Mouse (Mus musculus): ENCODE results near the gene Ubp1. TPM values are rescaled to one million over a fixed set of nuclear protein-coding genes. Genes with fewer than 3 reads are reported as not detected.

Gene Ubp1
- polyA plus RNA-seq, 1 experiment from 2014 or later: 14.7 TPM

- no peaks in the 10 kb centered on the region for H3K27me3 ChIP-seq (replicated peaks; ENCODE audit: control insufficient read depth, insufficient read depth, low read length)
- 92% methylated on average over 5 of the region's 5 CpGs for WGBS
- TF ChIP-seq CTCF (IDR thresholded peaks at IDR 0.05; ENCODE audit: low read depth): no peak
- H3K27ac ChIP-seq (ENCODE audit: low read depth, low read length): no peak overlapping the region
- ATAC-seq: no peak
- no peaks in the 10 kb centered on the region for H3K9me3 ChIP-seq (ENCODE audit: control insufficient read depth)
- H3K9ac ChIP-seq (ENCODE audit: low read depth, low read length): no peak overlapping the region
- H3K4me2 ChIP-seq (replicated peaks; ENCODE audit: low read depth): no peak overlapping the region
- H3K36me3 ChIP-seq (ENCODE audit: control insufficient read depth, insufficient read depth): 0 out of 2 replicates have a peak, but pooled peaks cover 6% of the 10 kb centered on the region
- no peaks in the 10 kb centered on the region for H3K4me1 ChIP-seq (replicated peaks; ENCODE audit: control insufficient read depth, insufficient read depth, low read length)
- H3K4me3 ChIP-seq (ENCODE audit: low read depth, low read length): no peak overlapping the region
Measured at GRCm38 (mm10) chr9:113924883-113925282, 5.9 kb upstream of the Ubp1 start.

- no peak for ATAC-seq
- no peaks in the 10 kb centered on the region for H3K36me3 ChIP-seq (ENCODE audit: control insufficient read depth, insufficient read depth)
- no peak overlapping the region for H3K9ac ChIP-seq (ENCODE audit: low read depth, low read length)
- H3K4me3 ChIP-seq (ENCODE audit: low read depth, low read length): no peak overlapping the region
- TF ChIP-seq CTCF (IDR thresholded peaks at IDR 0.05; ENCODE audit: low read depth): no peak
- no peak overlapping the region for H3K4me2 ChIP-seq (replicated peaks; ENCODE audit: low read depth)
- peaks cover 3% of the 10 kb centered on the region for H3K4me1 ChIP-seq (replicated peaks; ENCODE audit: control insufficient read depth, insufficient read depth, low read length)
- no peaks in the 10 kb centered on the region for H3K9me3 ChIP-seq (ENCODE audit: control insufficient read depth)
- 82% methylated on average over 4 of the region's 4 CpGs for WGBS
- no peak overlapping the region for H3K27ac ChIP-seq (ENCODE audit: low read depth, low read length)
- H3K27me3 ChIP-seq (replicated peaks; ENCODE audit: control insufficient read depth, insufficient read depth, low read length): no peaks in the 10 kb centered on the region
Measured at GRCm38 (mm10) chr9:113928591-113928990, 2.1 kb upstream of the Ubp1 start.

GRCm38 (mm10) chr9:113929676-113930075 is 1.1 kb upstream of the Ubp1 start:
- Histone ChIP-seq H3K9ac (ENCODE audit: low read depth, low read length) (no peak overlapping the region), H3K4me1 (replicated peaks; ENCODE audit: control insufficient read depth, insufficient read depth, low read length) (peaks cover 6% of the 10 kb centered on the region), H3K9me3 (ENCODE audit: control insufficient read depth) (no peaks in the 10 kb centered on the region), H3K27me3 (replicated peaks; ENCODE audit: control insufficient read depth, insufficient read depth, low read length) (no peaks in the 10 kb centered on the region), H3K4me3 (ENCODE audit: low read depth, low read length) (no peak overlapping the region), H3K36me3 (ENCODE audit: control insufficient read depth, insufficient read depth) (no peaks in the 10 kb centered on the region), H3K27ac (ENCODE audit: low read depth, low read length) (no peak overlapping the region), H3K4me2 (replicated peaks; ENCODE audit: low read depth) (no peak overlapping the region)
- 49% methylated on average over 1 of the region's 1 CpGs for WGBS
- no peak for TF ChIP-seq CTCF (IDR thresholded peaks at IDR 0.05; ENCODE audit: low read depth)
- no peak for ATAC-seq

GRCm38 (mm10) chr9:113931375-113932099 is 803 bp downstream of the Ubp1 start:
- H3K27me3 ChIP-seq (replicated peaks; ENCODE audit: control insufficient read depth, insufficient read depth, low read length): no peaks in the 10 kb centered on the region
- ATAC-seq: peak; percentile 12
- under 1% methylated on average over 68 of the region's 91 CpGs for WGBS
- H3K4me1 ChIP-seq (replicated peaks; ENCODE audit: control insufficient read depth, insufficient read depth, low read length): peaks cover 6% of the 10 kb centered on the region
- H3K36me3 ChIP-seq (ENCODE audit: control insufficient read depth, insufficient read depth): no peaks in the 10 kb centered on the region
- TF ChIP-seq CTCF (IDR thresholded peaks at IDR 0.05; ENCODE audit: low read depth): no peak
- H3K27ac ChIP-seq (ENCODE audit: low read depth, low read length): peak overlapping the region; percentile 91
- peak overlapping the region; percentile 94 for H3K9ac ChIP-seq (ENCODE audit: low read depth, low read length)
- H3K4me3 ChIP-seq (ENCODE audit: low read depth, low read length): peak overlapping the region; percentile 88
- H3K4me2 ChIP-seq (replicated peaks; ENCODE audit: low read depth): peak overlapping the region; percentile 93
- no peaks in the 10 kb centered on the region for H3K9me3 ChIP-seq (ENCODE audit: control insufficient read depth)

GRCm38 (mm10) chr9:113932100-113932470 is 1.4 kb downstream of the Ubp1 start:
- Histone ChIP-seq H3K27me3 (replicated peaks; ENCODE audit: control insufficient read depth, insufficient read depth, low read length) (no peaks in the 10 kb centered on the region), H3K4me3 (ENCODE audit: low read depth, low read length) (peak overlapping the region; percentile 88), H3K9ac (ENCODE audit: low read depth, low read length) (peak overlapping the region; percentile 94), H3K27ac (ENCODE audit: low read depth, low read length) (peak overlapping the region; percentile 91), H3K4me1 (replicated peaks; ENCODE audit: control insufficient read depth, insufficient read depth, low read length) (peaks cover 6% of the 10 kb centered on the region), H3K4me2 (replicated peaks; ENCODE audit: low read depth) (peak overlapping the region; percentile 93), H3K36me3 (ENCODE audit: control insufficient read depth, insufficient read depth) (no peaks in the 10 kb centered on the region), H3K9me3 (ENCODE audit: control insufficient read depth) (no peaks in the 10 kb centered on the region)
- WGBS: under 1% methylated on average over 8 of the region's 8 CpGs
- TF ChIP-seq CTCF (IDR thresholded peaks at IDR 0.05; ENCODE audit: low read depth): no peak
- no peak for ATAC-seq

- Histone ChIP-seq H3K27ac (ENCODE audit: low read depth, low read length) (peak overlapping the region; percentile 91), H3K9ac (ENCODE audit: low read depth, low read length) (peak overlapping the region; percentile 94), H3K36me3 (ENCODE audit: control insufficient read depth, insufficient read depth) (no peaks in the 10 kb centered on the region), H3K4me1 (replicated peaks; ENCODE audit: control insufficient read depth, insufficient read depth, low read length) (peaks cover 6% of the 10 kb centered on the region), H3K27me3 (replicated peaks; ENCODE audit: control insufficient read depth, insufficient read depth, low read length) (no peaks in the 10 kb centered on the region), H3K4me3 (ENCODE audit: low read depth, low read length) (peak overlapping the region; percentile 88), H3K9me3 (ENCODE audit: control insufficient read depth) (no peaks in the 10 kb centered on the region), H3K4me2 (replicated peaks; ENCODE audit: low read depth) (peak overlapping the region; percentile 93)
- 7% methylated on average over 11 of the region's 11 CpGs for WGBS
- no peak for ATAC-seq
- no peak for TF ChIP-seq CTCF (IDR thresholded peaks at IDR 0.05; ENCODE audit: low read depth)
Measured at GRCm38 (mm10) chr9:113932501-113932900, 1.8 kb downstream of the Ubp1 start.

Measured in intestine, postnatal 0 days (tissue).